In genomic region chr5:140772158-140772557, GRCm38 (mm10) we compare ENCODE assay signal across 9 mouse cellular contexts. TPM values are rescaled to one million over a fixed set of nuclear protein-coding genes. Genes with fewer than 3 reads are reported as not detected.
DNase-seq lines count a peak whose midpoint lies in the region; ATAC-seq and TF ChIP-seq lines count a peak whose summit lies in the region.
"Had no signal": no experiment of that assay in that cellular context is flagged by ENCODE, and none has a peak within 500 bp of the region (broad histone marks: within the 10 kb centered on the region; RNA-seq: fewer than 3 reads in every experiment).

No protein-coding gene starts in this region.

- peak overlapping the region; percentile 60 for H3K27ac ChIP-seq in hindbrain, embryonic 10.5 days
- H3K27ac ChIP-seq in hindbrain, embryonic 11.5 days (ENCODE audit: low read depth, low read length), result no peak overlapping the region
- peak overlapping the region; percentile 43; the same call in 1 of the 2 replicates for H3K27ac ChIP-seq in bone marrow, adult 2 months (ENCODE audit: control insufficient read depth, insufficient read depth, low read depth, low read length, poor library complexity)
- H3K27ac ChIP-seq in liver, embryonic 16.5 days (ENCODE audit: low read length), result peak overlapping the region; percentile 54
- H3K27ac ChIP-seq: neural tube, embryonic 12.5 days had no signal

- H3K27me3 ChIP-seq in hindbrain, embryonic 10.5 days (ENCODE audit: insufficient read depth, poor library complexity, severe bottlenecking), result no peaks in the 10 kb centered on the region
- no peaks in the 10 kb centered on the region for H3K27me3 ChIP-seq in hindbrain, embryonic 11.5 days (ENCODE audit: control insufficient read depth, insufficient read depth, low read length)
- no peaks in the 10 kb centered on the region for H3K27me3 ChIP-seq in liver, embryonic 16.5 days (ENCODE audit: control insufficient read depth, insufficient read depth, low read depth, low read length)
- H3K27me3 ChIP-seq: neural tube, embryonic 12.5 days had no signal

- H3K4me2 ChIP-seq in hindbrain, embryonic 11.5 days (replicated peaks; ENCODE audit: low read depth, low read length), result no peak overlapping the region
- H3K4me2 ChIP-seq in liver, embryonic 16.5 days (ENCODE audit: low read depth, low read length), result no peak overlapping the region
- H3K4me2 ChIP-seq: neural tube, embryonic 12.5 days had no signal

- H3K9ac ChIP-seq in hindbrain, embryonic 11.5 days (ENCODE audit: low read depth, low read length), result no peak overlapping the region
- no peak overlapping the region for H3K9ac ChIP-seq in liver, embryonic 16.5 days (ENCODE audit: low read depth, low read length)
- H3K9ac ChIP-seq: neural tube, embryonic 12.5 days had no signal

- DNase-seq in hindbrain, embryonic 10.5 days (ENCODE audit: low spot score), result no peak
- DNase-seq in hindbrain, embryonic 11.5 days (ENCODE audit: low spot score), result no peak
- no peak for DNase-seq in retina, embryonic 14.5 days (ENCODE audit: low spot score)
- DNase-seq in thymus, postnatal 36 days, result no peak
- no peak for DNase-seq in frontal cortex, postnatal 14 days (ENCODE audit: low spot score in 2 of 2)

- H3K36me3 ChIP-seq in hindbrain, embryonic 10.5 days, result peaks cover 14% of the 10 kb centered on the region; the same call in 1 of the 2 replicates
- H3K36me3 ChIP-seq in hindbrain, embryonic 11.5 days (ENCODE audit: control insufficient read depth, insufficient read depth, low read length), result no peaks in the 10 kb centered on the region
- H3K36me3 ChIP-seq in liver, embryonic 16.5 days (ENCODE audit: control insufficient read depth, insufficient read depth), result no peaks in the 10 kb centered on the region
- H3K36me3 ChIP-seq: neural tube, embryonic 12.5 days had no signal

- H3K4me3 ChIP-seq in hindbrain, embryonic 10.5 days, result no peak overlapping the region
- H3K4me3 ChIP-seq in hindbrain, embryonic 11.5 days (ENCODE audit: low read depth, low read length), result no peak overlapping the region
- no peak overlapping the region for H3K4me3 ChIP-seq in bone marrow, adult 2 months (replicated peaks; ENCODE audit: control insufficient read depth, low read depth, low read length)
- H3K4me3 ChIP-seq in liver, embryonic 16.5 days (ENCODE audit: low read depth, low read length), result no peak overlapping the region
- H3K4me3 ChIP-seq: neural tube, embryonic 12.5 days had no signal

- WGBS in hindbrain, embryonic 10.5 days, result 76% methylated on average over 7 of the region's 7 CpGs
- 72% methylated on average over 7 of the region's 7 CpGs for WGBS in hindbrain, embryonic 11.5 days
- WGBS in bone marrow, adult 2 months, result 4% methylated on average over 7 of the region's 7 CpGs
- 24% methylated on average over 7 of the region's 7 CpGs for WGBS in liver, embryonic 16.5 days (ENCODE audit: insufficient replicate concordance)

- no peak for ATAC-seq in hindbrain, embryonic 11.5 days (ENCODE audit: low FRiP score)
- ATAC-seq in granulocyte monocyte progenitor cell, adult 5-6 weeks (replicated peaks; ENCODE audit: poor library complexity, severe bottlenecking), result peak; percentile 34; the same call in 1 of the 2 replicates
- ATAC-seq in liver, embryonic 16.5 days (ENCODE audit: low read depth), result no peak

- no peak for TF ChIP-seq CTCF in bone marrow, adult 2 months (IDR thresholded peaks at IDR 0.05; ENCODE audit: control insufficient read depth, insufficient read depth, low read length)

- H3K4me1 ChIP-seq in hindbrain, embryonic 10.5 days (replicated peaks), result peaks cover 46% of the 10 kb centered on the region
- H3K4me1 ChIP-seq in hindbrain, embryonic 11.5 days (replicated peaks; ENCODE audit: control insufficient read depth, insufficient read depth, low read length), result peaks cover 19% of the 10 kb centered on the region
- peaks cover 2% of the 10 kb centered on the region; the same call in 1 of the 2 replicates for H3K4me1 ChIP-seq in bone marrow, adult 2 months (ENCODE audit: control insufficient read depth, insufficient read depth, low read length)
- peaks cover 23% of the 10 kb centered on the region for H3K4me1 ChIP-seq in liver, embryonic 16.5 days (ENCODE audit: control insufficient read depth, low read depth, low read length)

- TF ChIP-seq POLR2A in bone marrow, adult 2 months (IDR thresholded peaks at IDR 0.05; ENCODE audit: borderline replicate concordance, control insufficient read depth, low read depth, low read length), result no peak

- H3K9me3 ChIP-seq in hindbrain, embryonic 10.5 days, result no peaks in the 10 kb centered on the region
- H3K9me3 ChIP-seq in hindbrain, embryonic 11.5 days (ENCODE audit: control insufficient read depth, low read length), result no peaks in the 10 kb centered on the region
- no peaks in the 10 kb centered on the region for H3K9me3 ChIP-seq in liver, embryonic 16.5 days (replicated peaks; ENCODE audit: control insufficient read depth, low read length)
- H3K9me3 ChIP-seq: neural tube, embryonic 12.5 days had no signal

RNA-seq across cellular contexts. Expression of gene Amz1, which starts 48.2 kb away (rescaled TPM):
- polyA plus RNA-seq in hindbrain, embryonic 10.5 days (2016; fragmentation: Nextera tagmentation; extraction: Ambion mirVana), result 0.87 and 1.5 TPM in 2 replicates
- polyA plus RNA-seq in hindbrain, embryonic 11.5 days (2014; fragmentation: Nextera tagmentation; extraction: Ambion mirVana), result 0.32 and 1.5 TPM in 2 replicates
- polyA plus RNA-seq in bone marrow, adult 2 months (2011; ENCODE audit: insufficient read depth, insufficient read length, low replicate concordance, missing spikeins), result 2.7 and 3.5 TPM in 2 replicates
- total RNA-seq in granulocyte monocyte progenitor cell, adult 5-6 weeks (2014; fragmentation: Nextera tagmentation), result 2.8 and 3.1 TPM in 2 replicates
- 0.77 and 0.78 TPM in 2 replicates for total RNA-seq in granulocyte monocyte progenitor cell, adult 5-6 weeks (2017)
- 1.8 TPM in 2 replicates for polyA plus RNA-seq in liver, embryonic 16.5 days (2015; fragmentation: Nextera tagmentation; extraction: Ambion mirVana)

RNA-seq across cellular contexts. Expression of gene Gna12, which starts 58.1 kb away (rescaled TPM):
- 9.9 and 11.3 TPM in 2 replicates for polyA plus RNA-seq in hindbrain, embryonic 10.5 days (2016; fragmentation: Nextera tagmentation; extraction: Ambion mirVana)
- 17.2 and 32.3 TPM in 2 replicates for polyA plus RNA-seq in hindbrain, embryonic 11.5 days (2014; fragmentation: Nextera tagmentation; extraction: Ambion mirVana)
- polyA plus RNA-seq in bone marrow, adult 2 months (2011; ENCODE audit: insufficient read depth, insufficient read length, low replicate concordance, missing spikeins), result 12.3 and 15.8 TPM in 2 replicates
- 42.3 and 44.7 TPM in 2 replicates for total RNA-seq in granulocyte monocyte progenitor cell, adult 5-6 weeks (2014; fragmentation: Nextera tagmentation)
- total RNA-seq in granulocyte monocyte progenitor cell, adult 5-6 weeks (2017), result 34.9 and 35.3 TPM in 2 replicates
- polyA plus RNA-seq in liver, embryonic 16.5 days (2015; fragmentation: Nextera tagmentation; extraction: Ambion mirVana), result 1.9 and 2.4 TPM in 2 replicates
